In genomic region chr4:48586099-48586821, GRCm38 (mm10) we compare ENCODE assay signal across 9 mouse cellular contexts. TPM values are rescaled to one million over a fixed set of nuclear protein-coding genes. Genes with fewer than 3 reads are reported as not detected.
DNase-seq lines count a peak whose midpoint lies in the region; ATAC-seq lines count a peak whose summit lies in the region.
"Had no signal": no experiment of that assay in that cellular context is flagged by ENCODE, and none has a peak within 500 bp of the region (broad histone marks: within the 10 kb centered on the region; RNA-seq: fewer than 3 reads in every experiment).

No protein-coding gene starts in this region.

- peaks cover 32% of the 10 kb centered on the region for H3K36me3 ChIP-seq in forebrain, embryonic 10.5 days (replicated peaks)
- no peaks in the 10 kb centered on the region for H3K36me3 ChIP-seq in intestine, embryonic 15.5 days
- no peaks in the 10 kb centered on the region for H3K36me3 ChIP-seq in lung, embryonic 15.5 days
- H3K36me3 ChIP-seq: G1E had no signal

- peak overlapping the region; percentile 97 for H3K4me3 ChIP-seq in forebrain, embryonic 10.5 days
- peak overlapping the region; percentile 65 for H3K4me3 ChIP-seq in intestine, embryonic 15.5 days (replicated peaks)
- H3K4me3 ChIP-seq in lung, embryonic 15.5 days: peak overlapping the region; percentile 90

- DNase-seq in cerebellum, adult 11-12 months: peak; percentile 11
- no peak for DNase-seq in cerebellum, postnatal 36 days
- peak; percentile 47 for DNase-seq in Muller cell, postnatal 12 days (ENCODE audit: inconsistent ontology term)
- peak; percentile 79 for DNase-seq in forebrain, embryonic 10.5 days (ENCODE audit: extremely low spot score, low spot score)
- DNase-seq in ovary, postnatal 14 days (ENCODE audit: low spot score): peak; percentile 27
- no peak for DNase-seq in thymus, postnatal 4 days

- H3K4me2 ChIP-seq in intestine, embryonic 15.5 days (replicated peaks): peak overlapping the region; percentile 69
- H3K4me2 ChIP-seq in lung, embryonic 15.5 days: peak overlapping the region; percentile 60

- 0% methylated on average over 12 of the region's 12 CpGs for WGBS in forebrain, embryonic 10.5 days
- WGBS in intestine, embryonic 15.5 days: 3% methylated on average over 12 of the region's 12 CpGs
- 2% methylated on average over 12 of the region's 12 CpGs for WGBS in lung, embryonic 15.5 days

- ATAC-seq in intestine, embryonic 15.5 days: peak; percentile 62
- peak; percentile 23; the same call in 1 of the 2 replicates for ATAC-seq in lung, embryonic 15.5 days (ENCODE audit: borderline replicate concordance, extremely low read depth, low FRiP score, low TSS enrichment)

- peaks cover 50% of the 10 kb centered on the region for H3K4me1 ChIP-seq in forebrain, embryonic 10.5 days
- peaks cover 6% of the 10 kb centered on the region; the same call in 1 of the 2 replicates for H3K4me1 ChIP-seq in intestine, embryonic 15.5 days (replicated peaks)
- H3K4me1 ChIP-seq in lung, embryonic 15.5 days: peaks cover 25% of the 10 kb centered on the region

- peak overlapping the region; percentile 99 for H3K27ac ChIP-seq in forebrain, embryonic 10.5 days
- peak overlapping the region; percentile 88; the same call in 1 of the 2 replicates for H3K27ac ChIP-seq in intestine, embryonic 15.5 days
- H3K27ac ChIP-seq in lung, embryonic 15.5 days: peak overlapping the region; percentile 90

- H3K9me3 ChIP-seq in forebrain, embryonic 10.5 days: peaks cover 4% of the 10 kb centered on the region; the same call in 1 of the 2 replicates
- no peaks in the 10 kb centered on the region for H3K9me3 ChIP-seq in intestine, embryonic 15.5 days
- H3K9me3 ChIP-seq in lung, embryonic 15.5 days: no peaks in the 10 kb centered on the region

- H3K9ac ChIP-seq in intestine, embryonic 15.5 days: peak overlapping the region; percentile 86
- H3K9ac ChIP-seq in lung, embryonic 15.5 days: peak overlapping the region; percentile 84

- H3K27me3 ChIP-seq in forebrain, embryonic 10.5 days (ENCODE audit: poor library complexity, severe bottlenecking): no peaks in the 10 kb centered on the region
- H3K27me3 ChIP-seq in intestine, embryonic 15.5 days (replicated peaks): no peaks in the 10 kb centered on the region
- no peaks in the 10 kb centered on the region for H3K27me3 ChIP-seq in lung, embryonic 15.5 days

RNA-seq across cellular contexts. Expression of gene Tmeff1, which starts 1.3 kb away (rescaled TPM):
- 53.5 and 64.1 TPM in 2 replicates for polyA plus RNA-seq in forebrain, embryonic 10.5 days (2016; fragmentation: Nextera tagmentation; extraction: Ambion mirVana)
- polyA plus RNA-seq in intestine, embryonic 15.5 days (2015; fragmentation: Nextera tagmentation; extraction: Ambion mirVana): 37.4 and 45.4 TPM in 2 replicates
- 52.6 and 53.6 TPM in 2 replicates for polyA plus RNA-seq in lung, embryonic 15.5 days (2015; fragmentation: Nextera tagmentation; extraction: Ambion mirVana)
- polyA plus RNA-seq: G1E had no signal

RNA-seq across cellular contexts. Expression of gene Msantd3, which starts 46.5 kb away (rescaled TPM):
- polyA plus RNA-seq in forebrain, embryonic 10.5 days (2016; fragmentation: Nextera tagmentation; extraction: Ambion mirVana): 63.3 and 65.2 TPM in 2 replicates
- polyA plus RNA-seq in intestine, embryonic 15.5 days (2015; fragmentation: Nextera tagmentation; extraction: Ambion mirVana): 16.9 and 19.8 TPM in 2 replicates
- polyA plus RNA-seq in lung, embryonic 15.5 days (2015; fragmentation: Nextera tagmentation; extraction: Ambion mirVana): 28.3 and 32.4 TPM in 2 replicates
- polyA plus RNA-seq: G1E had no signal

Comparison
In these comparisons a context has a peak if more than half of its experiments do, and no peak if none do; other contexts are left out.
1. DNase-seq: peak in cerebellum, adult 11-12 months (single experiment), Muller cell, postnatal 12 days (single experiment), forebrain, embryonic 10.5 days (single experiment) and ovary, postnatal 14 days (single experiment); none in cerebellum, postnatal 36 days (0 of 2) and thymus, postnatal 4 days (single experiment).
2. Peak in every context shown above with its lines, with median percentiles within 50 percentile points of each other: H3K27ac ChIP-seq and H3K4me3 ChIP-seq.